Mouse (Mus musculus) liver, embryonic 14.5 days (tissue): Measurements from ENCODE around the gene Anapc4.

ENCODE experiments used
- CTCF ChIP-seq: IDR thresholded peaks from 2 replicates; pipeline ENCODE4 v1.5.1; 2016; ENCODE audit warnings: antibody characterized with exemption, low read depth, control low read depth
- EP300 ChIP-seq: IDR thresholded peaks from 2 replicates; pipeline ENCODE4 v1.6.1; 2016; ENCODE audit warnings: antibody characterized with exemption, low read depth

DNA sequence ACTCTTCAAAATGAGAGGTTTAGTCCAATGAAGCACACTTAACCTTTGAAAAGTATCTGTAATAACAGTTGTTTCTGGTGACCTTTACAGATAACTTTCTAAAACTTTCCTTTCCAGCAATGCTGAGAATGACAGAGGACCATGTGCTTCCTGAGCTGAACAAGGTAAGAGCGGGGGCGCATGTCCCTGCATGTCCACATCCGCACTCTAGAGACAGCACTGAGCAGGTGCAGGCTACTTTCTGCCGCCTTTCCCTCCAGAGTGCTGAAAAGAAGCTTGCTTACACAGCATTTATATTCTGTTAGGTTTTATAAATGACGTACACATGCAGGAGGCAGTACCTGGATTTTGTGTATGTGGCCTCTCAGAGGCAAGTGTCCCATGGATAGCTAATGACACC lies 21.9 kb downstream of the Anapc4 start:
- TF ChIP-seq CTCF (no peak), EP300 (no peak)
